Comparison of ENCODE assay signal across 22 mouse cellular contexts in genomic region chr1:23189790-23190189, GRCm38 (mm10).
DNase-seq lines count a peak whose midpoint lies in the region; ATAC-seq and TF ChIP-seq lines count a peak whose summit lies in the region.
"Had no signal": no experiment of that assay in that cellular context is flagged by ENCODE, and none has a peak within 500 bp of the region (broad histone marks: within the 10 kb centered on the region; RNA-seq: fewer than 3 reads in every experiment).

No protein-coding gene starts in this region.

- no peaks in the 10 kb centered on the region for H3K36me3 ChIP-seq in kidney, embryonic 16.5 days (ENCODE audit: insufficient read depth, low read length)
- H3K36me3 ChIP-seq in intestine, postnatal 0 days (ENCODE audit: control insufficient read depth, insufficient read depth) = no peaks in the 10 kb centered on the region
- H3K36me3 ChIP-seq: embryonic facial prominence, embryonic 10.5 days; forebrain, embryonic 10.5 days; heart, embryonic 13.5 days; hindbrain, embryonic 15.5 days had no signal

- no peaks in the 10 kb centered on the region for H3K9me3 ChIP-seq in kidney, embryonic 16.5 days (ENCODE audit: low read length)
- no peaks in the 10 kb centered on the region for H3K9me3 ChIP-seq in intestine, postnatal 0 days (ENCODE audit: control insufficient read depth)
- H3K9me3 ChIP-seq: embryonic facial prominence, embryonic 10.5 days; forebrain, embryonic 10.5 days; heart, embryonic 13.5 days; hindbrain, embryonic 15.5 days had no signal

- H3K27me3 ChIP-seq in kidney, embryonic 16.5 days (ENCODE audit: insufficient read depth, low read length) = no peaks in the 10 kb centered on the region
- H3K27me3 ChIP-seq in intestine, postnatal 0 days (replicated peaks; ENCODE audit: control insufficient read depth, insufficient read depth, low read length) = no peaks in the 10 kb centered on the region
- H3K27me3 ChIP-seq: CH12.LX; heart, embryonic 13.5 days; hindbrain, embryonic 15.5 days; Patski had no signal

- WGBS in kidney, embryonic 16.5 days = 88% methylated on average over 4 of the region's 4 CpGs
- WGBS in intestine, postnatal 0 days = 37% methylated on average over 4 of the region's 4 CpGs

- peak; percentile 31 for DNase-seq in kidney, adult 9 months
- peak; percentile 58 for DNase-seq in lung, postnatal 25 days (ENCODE audit: low spot score)
- DNase-seq in lung, postnatal 14 days = no peak
- DNase-seq in heart, adult 11 months = no peak
- DNase-seq in B cell, adult 2 months = no peak
- DNase-seq: adrenal gland, postnatal 25 days; cerebellum, adult 2 months; cerebellum, postnatal 10 days; gastrocnemius, adult 2 months; gastrocnemius, postnatal 25 days; heart, postnatal 36 days had no signal

- H3K4me1 ChIP-seq in kidney, embryonic 16.5 days (ENCODE audit: insufficient read depth, low read length) = peaks cover 11% of the 10 kb centered on the region; the same call in 1 of the 2 replicates
- no peaks in the 10 kb centered on the region; the same call in 1 of the 2 replicates for H3K4me1 ChIP-seq in intestine, postnatal 0 days (replicated peaks; ENCODE audit: control insufficient read depth, insufficient read depth, low read length)
- H3K4me1 ChIP-seq: embryonic facial prominence, embryonic 10.5 days; forebrain, embryonic 10.5 days; hindbrain, embryonic 15.5 days had no signal

- TF ChIP-seq CTCF in intestine, postnatal 0 days (IDR thresholded peaks at IDR 0.05; ENCODE audit: low read depth) = no peak

- no peak overlapping the region for H3K9ac ChIP-seq in kidney, embryonic 16.5 days (replicated peaks; ENCODE audit: low read length)
- no peak overlapping the region for H3K9ac ChIP-seq in intestine, postnatal 0 days (ENCODE audit: low read depth, low read length)
- H3K9ac ChIP-seq: heart, embryonic 13.5 days; hindbrain, embryonic 15.5 days had no signal

- ATAC-seq in kidney, embryonic 16.5 days (ENCODE audit: low FRiP score, low TSS enrichment) = no peak
- 0 out of 2 replicates have a peak, but pooled peaks have one; percentile 43 for ATAC-seq in intestine, postnatal 0 days
- ATAC-seq: activated CD4-positive, CD25-positive, alpha-beta regulatory T cell, adult 4 months; forebrain, embryonic 14.5 days had no signal

- no peak overlapping the region for H3K4me3 ChIP-seq in kidney, embryonic 16.5 days (ENCODE audit: low read length)
- H3K4me3 ChIP-seq in intestine, postnatal 0 days (ENCODE audit: low read depth, low read length) = no peak overlapping the region
- H3K4me3 ChIP-seq: embryonic facial prominence, embryonic 10.5 days; erythroblast, embryonic 14.5 days; forebrain, embryonic 10.5 days; gastrocnemius, adult 2 months; heart, embryonic 13.5 days; hindbrain, embryonic 15.5 days had no signal

- H3K27ac ChIP-seq in kidney, embryonic 16.5 days (ENCODE audit: low read length) = no peak overlapping the region
- H3K27ac ChIP-seq in intestine, postnatal 0 days (ENCODE audit: low read depth, low read length) = no peak overlapping the region
- H3K27ac ChIP-seq: embryonic facial prominence, embryonic 10.5 days; forebrain, embryonic 10.5 days; gastrocnemius, adult 2 months; hindbrain, embryonic 15.5 days had no signal

- no peak overlapping the region for H3K4me2 ChIP-seq in kidney, embryonic 16.5 days (replicated peaks; ENCODE audit: low read depth, low read length)
- no peak overlapping the region for H3K4me2 ChIP-seq in intestine, postnatal 0 days (replicated peaks; ENCODE audit: low read depth)
- H3K4me2 ChIP-seq: heart, embryonic 13.5 days; hindbrain, embryonic 15.5 days had no signal

Comparison
In these comparisons a context has a peak if more than half of its experiments do, and no peak if none do; other contexts are left out.
1. DNase-seq: peak in kidney, adult 9 months (single experiment) and lung, postnatal 25 days (single experiment); none in lung, postnatal 14 days (single experiment), heart, adult 11 months (single experiment) and B cell, adult 2 months (0 of 2).